Mouse (Mus musculus): ENCODE results near the gene Fam160b1. TPM values are rescaled to one million over a fixed set of nuclear protein-coding genes. Genes with fewer than 3 reads are reported as not detected.

The Fam160b1 gene
- polyA plus RNA-seq, 1 experiment from 2014 or later = 15.7 TPM

DNA sequence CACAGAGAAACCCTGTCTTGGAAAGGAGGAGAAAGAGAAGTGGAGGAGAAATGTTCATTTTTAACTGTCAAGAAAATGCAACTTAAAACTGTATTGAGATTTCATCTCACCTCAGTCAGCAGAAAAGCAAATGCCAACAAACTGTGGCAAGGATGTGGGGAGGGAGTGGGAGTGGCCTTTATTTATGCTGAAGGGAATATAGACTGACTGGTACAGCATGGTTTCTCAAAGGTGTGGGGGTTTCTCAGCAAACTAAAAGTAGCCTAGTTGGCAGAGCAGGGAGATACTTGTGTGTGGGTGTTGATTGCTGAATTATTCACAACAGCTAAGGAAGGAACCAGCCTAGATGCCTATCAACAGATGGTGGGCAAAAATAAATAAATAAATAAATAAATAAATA lies 32.8 kb upstream of the Fam160b1 start:
- H3K4me1 ChIP-seq = no peaks in the 10 kb centered on the region

GRCm38 (mm10) chr19:57328269-57328668 lies 32.2 kb upstream of the Fam160b1 start:
- Histone ChIP-seq H3K4me1 (no peaks in the 10 kb centered on the region), H3K4me2 (no peak overlapping the region), H3K27me3 (peaks cover 4% of the 10 kb centered on the region; the same call in 1 of the 2 replicates), H3K36me3 (replicated peaks) (no peaks in the 10 kb centered on the region), H3K4me3 (replicated peaks) (no peak overlapping the region), H3K27ac (no peak overlapping the region), H3K9me3 (no peaks in the 10 kb centered on the region), H3K9ac (no peak overlapping the region)
- 98% methylated on average over 7 of the region's 7 CpGs for WGBS
- no peak for ATAC-seq (ENCODE audit: low FRiP score)

More for the DNA sequence above, 32.8 kb upstream of the Fam160b1 start:
- H3K9ac ChIP-seq = no peak overlapping the region
- H3K27ac ChIP-seq = no peak overlapping the region
- H3K36me3 ChIP-seq (replicated peaks) = no peaks in the 10 kb centered on the region
- no peaks in the 10 kb centered on the region; the same call in 1 of the 2 replicates for H3K27me3 ChIP-seq
- no peak overlapping the region for H3K4me3 ChIP-seq (replicated peaks)
- no peaks in the 10 kb centered on the region for H3K9me3 ChIP-seq
- no peak overlapping the region for H3K4me2 ChIP-seq
- ATAC-seq (ENCODE audit: low FRiP score) = no peak

DNA sequence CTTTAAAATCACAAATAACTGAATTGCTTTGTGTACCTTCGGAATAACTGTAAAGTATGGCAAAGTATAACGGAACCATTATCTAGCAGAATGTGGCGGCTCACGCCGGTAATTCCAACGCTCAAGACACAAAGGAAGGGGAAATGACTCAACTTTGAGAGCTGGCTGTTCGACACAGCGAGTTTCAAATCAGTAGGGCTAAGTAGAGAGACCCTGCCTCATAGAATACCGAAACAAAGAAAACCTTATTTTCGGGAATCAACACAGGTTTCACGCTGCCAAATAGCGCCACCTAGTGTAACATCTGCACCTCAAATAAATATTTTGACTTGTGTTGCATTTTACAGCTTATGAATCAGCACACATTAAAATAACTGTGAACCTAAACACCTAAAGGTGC lies 31.7 kb upstream of the Fam160b1 start:
- Histone ChIP-seq H3K36me3 (replicated peaks) (no peaks in the 10 kb centered on the region), H3K27ac (no peak overlapping the region), H3K4me2 (no peak overlapping the region), H3K27me3 (peaks cover 7% of the 10 kb centered on the region; the same call in 1 of the 2 replicates), H3K4me1 (no peaks in the 10 kb centered on the region), H3K9ac (no peak overlapping the region), H3K9me3 (no peaks in the 10 kb centered on the region), H3K4me3 (replicated peaks) (no peak overlapping the region)
- 58% methylated on average over 12 of the region's 12 CpGs for WGBS
- no peak for ATAC-seq (ENCODE audit: low FRiP score)

DNA sequence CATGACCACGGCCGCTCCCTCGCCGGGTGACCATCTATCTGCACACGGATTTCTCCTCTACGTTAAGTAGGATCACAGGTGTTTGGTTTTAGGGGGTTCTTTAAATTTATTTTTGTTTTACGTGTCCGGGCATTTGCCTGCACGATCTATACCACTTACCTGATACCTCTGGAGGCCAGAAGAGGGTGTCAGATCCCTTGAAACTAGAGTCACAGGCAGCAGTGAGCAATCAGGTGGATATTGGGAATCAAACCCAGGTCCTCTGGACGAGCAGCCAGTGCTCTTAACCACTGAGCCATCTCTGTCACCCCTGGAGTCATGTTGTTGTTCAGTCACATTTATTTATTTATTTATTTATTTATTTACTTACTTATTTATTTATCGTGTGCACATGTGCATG lies 30.2 kb upstream of the Fam160b1 start:
- H3K36me3 ChIP-seq (replicated peaks) = no peaks in the 10 kb centered on the region
- 84% methylated on average over 11 of the region's 11 CpGs for WGBS
- 0 out of 2 replicates have a peak, but pooled peaks cover 3% of the 10 kb centered on the region for H3K4me1 ChIP-seq

GRCm38 (mm10) chr19:57331237-57331636 lies 29.2 kb upstream of the Fam160b1 start:
- no peak overlapping the region for H3K9ac ChIP-seq
- no peak overlapping the region for H3K27ac ChIP-seq
- H3K4me3 ChIP-seq (replicated peaks) = no peak overlapping the region
- 0 out of 2 replicates have a peak, but pooled peaks cover 3% of the 10 kb centered on the region for H3K4me1 ChIP-seq
- 86% methylated on average over 6 of the region's 6 CpGs for WGBS
- ATAC-seq (ENCODE audit: low FRiP score) = no peak
- peaks cover 23% of the 10 kb centered on the region; the same call in 1 of the 2 replicates for H3K27me3 ChIP-seq
- H3K4me2 ChIP-seq = no peak overlapping the region
- H3K36me3 ChIP-seq (replicated peaks) = no peaks in the 10 kb centered on the region
- no peaks in the 10 kb centered on the region for H3K9me3 ChIP-seq

More for the DNA sequence above, 30.2 kb upstream of the Fam160b1 start:
- Histone ChIP-seq H3K9me3 (no peaks in the 10 kb centered on the region), H3K4me3 (replicated peaks) (no peak overlapping the region), H3K9ac (no peak overlapping the region), H3K27me3 (0 out of 2 replicates have a peak, but pooled peaks cover 19% of the 10 kb centered on the region), H3K4me2 (no peak overlapping the region), H3K27ac (no peak overlapping the region)
- ATAC-seq (ENCODE audit: low FRiP score) = no peak

GRCm38 (mm10) chr19:57333356-57333755 lies 27.1 kb upstream of the Fam160b1 start:
- no peak for ATAC-seq (ENCODE audit: low FRiP score)
- Histone ChIP-seq H3K27ac (no peak overlapping the region), H3K9me3 (no peaks in the 10 kb centered on the region), H3K4me1 (0 out of 2 replicates have a peak, but pooled peaks cover 3% of the 10 kb centered on the region), H3K36me3 (replicated peaks) (no peaks in the 10 kb centered on the region), H3K9ac (no peak overlapping the region), H3K4me2 (no peak overlapping the region), H3K27me3 (peaks cover 23% of the 10 kb centered on the region; the same call in 1 of the 2 replicates), H3K4me3 (replicated peaks) (no peak overlapping the region)
- WGBS = 85% methylated on average over 4 of the region's 4 CpGs

GRCm38 (mm10) chr19:57335135-57335534 lies 25.3 kb upstream of the Fam160b1 start:
- Histone ChIP-seq H3K4me1 (0 out of 2 replicates have a peak, but pooled peaks cover 3% of the 10 kb centered on the region), H3K4me2 (no peak overlapping the region), H3K27ac (no peak overlapping the region), H3K9ac (no peak overlapping the region), H3K27me3 (peaks cover 23% of the 10 kb centered on the region; the same call in 1 of the 2 replicates), H3K9me3 (no peaks in the 10 kb centered on the region), H3K4me3 (replicated peaks) (no peak overlapping the region), H3K36me3 (replicated peaks) (no peaks in the 10 kb centered on the region)
- 36% methylated on average over 8 of the region's 8 CpGs for WGBS
- ATAC-seq (ENCODE audit: low FRiP score) = no peak

DNA sequence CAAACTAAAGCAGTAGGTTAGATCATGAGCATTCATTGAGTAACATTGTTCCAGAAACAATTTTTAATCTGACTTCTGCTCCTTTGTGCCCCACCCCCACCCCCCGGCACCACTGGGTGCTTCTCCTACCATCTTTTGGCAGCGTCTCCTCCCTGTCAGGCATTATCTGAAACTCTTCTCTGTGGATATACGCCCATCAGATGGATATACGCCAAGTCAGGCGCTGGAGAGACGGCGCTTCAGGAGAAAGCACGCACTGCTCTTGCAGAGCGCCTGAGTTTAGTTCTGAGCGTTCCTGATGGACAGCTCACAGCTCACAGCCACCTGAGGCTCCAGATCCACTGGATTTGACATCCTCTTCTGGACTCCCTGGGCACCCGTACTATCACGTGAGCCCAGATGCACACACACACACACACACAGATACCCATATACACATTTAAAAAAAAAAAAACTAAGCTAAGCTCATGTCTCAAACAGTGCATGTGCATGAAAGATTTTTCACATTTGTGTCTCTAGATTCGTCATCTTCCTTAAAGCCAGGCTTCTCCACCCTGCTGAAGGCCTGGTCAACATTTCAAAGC lies 21.1 kb upstream of the Fam160b1 start:
- H3K27ac ChIP-seq = no peak overlapping the region
- no peak for ATAC-seq (ENCODE audit: low FRiP score)
- H3K36me3 ChIP-seq (replicated peaks) = no peaks in the 10 kb centered on the region
- 0 out of 2 replicates have a peak, but pooled peaks cover 3% of the 10 kb centered on the region for H3K4me1 ChIP-seq
- no peak overlapping the region for H3K4me2 ChIP-seq
- 89% methylated on average over 13 of the region's 13 CpGs for WGBS
- no peak overlapping the region for H3K9ac ChIP-seq
- no peaks in the 10 kb centered on the region for H3K9me3 ChIP-seq
- peaks cover 11% of the 10 kb centered on the region; the same call in 1 of the 2 replicates for H3K27me3 ChIP-seq
- no peak overlapping the region for H3K4me3 ChIP-seq (replicated peaks)

DNA sequence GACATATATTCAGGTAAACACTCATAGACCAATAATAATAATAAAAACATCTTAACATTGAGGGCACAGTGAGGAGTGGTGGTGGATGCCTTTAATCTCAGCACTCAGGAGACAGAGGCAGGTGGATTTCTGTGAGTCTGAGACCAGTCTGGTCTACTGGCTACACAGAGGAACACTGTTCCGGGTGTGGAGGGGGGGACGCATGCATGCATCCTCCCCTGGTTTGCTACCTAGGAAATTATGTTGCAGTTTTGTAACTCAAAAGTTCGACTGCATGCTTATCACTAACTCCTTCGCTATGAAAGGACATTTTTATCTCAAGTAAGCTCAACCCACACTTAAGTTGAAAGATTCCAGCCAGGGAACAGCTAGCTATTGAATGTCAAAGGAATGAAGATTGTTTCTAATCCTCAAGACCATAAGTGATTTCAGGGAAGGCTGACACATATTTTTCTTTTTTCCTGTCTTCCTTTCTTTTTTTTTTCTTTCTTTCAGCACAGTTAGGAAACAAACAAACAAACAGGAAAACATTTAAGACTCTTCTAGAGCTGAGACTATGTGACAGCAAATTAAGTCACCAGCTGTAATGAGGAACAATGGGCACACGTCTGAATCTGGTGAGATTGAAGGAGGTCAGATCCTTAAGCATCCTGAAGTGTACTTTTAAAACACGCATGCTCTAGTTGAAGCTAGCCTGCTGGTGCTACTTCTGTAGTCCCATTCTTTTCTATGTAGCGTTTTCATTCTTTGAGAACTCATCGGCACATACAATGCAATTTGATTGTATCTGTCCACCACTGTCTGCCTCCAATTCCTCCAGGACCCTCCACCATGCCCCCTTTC lies 19.4 kb upstream of the Fam160b1 start:
- ATAC-seq (ENCODE audit: low FRiP score) = no peak
- Histone ChIP-seq H3K4me3 (replicated peaks) (no peak overlapping the region), H3K4me1 (no peaks in the 10 kb centered on the region), H3K9me3 (peaks cover 2% of the 10 kb centered on the region), H3K4me2 (no peak overlapping the region), H3K27me3 (no peaks in the 10 kb centered on the region), H3K27ac (no peak overlapping the region), H3K9ac (no peak overlapping the region), H3K36me3 (replicated peaks) (no peaks in the 10 kb centered on the region)
- WGBS = 76% methylated on average over 8 of the region's 8 CpGs

DNA sequence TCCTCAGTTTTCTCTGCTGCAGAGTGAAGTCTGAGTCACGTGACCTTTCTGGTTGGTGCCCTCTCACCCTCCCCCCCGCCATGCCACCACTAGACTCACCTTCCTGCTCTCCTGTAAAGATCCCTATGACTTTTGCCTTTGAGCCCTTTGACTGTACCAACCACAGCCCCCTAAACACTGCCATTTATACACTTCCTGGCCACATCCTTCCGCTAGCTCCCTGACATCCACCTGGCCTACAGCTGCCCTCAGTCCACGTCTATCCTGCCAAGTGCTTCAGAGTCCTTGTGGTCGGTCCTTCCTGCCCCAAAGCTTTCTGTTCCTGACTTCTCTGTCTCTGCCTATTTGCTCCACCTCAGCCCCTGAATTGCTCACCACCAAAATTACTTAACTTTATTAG lies 16.6 kb upstream of the Fam160b1 start:
- H3K27me3 ChIP-seq = no peaks in the 10 kb centered on the region
- H3K27ac ChIP-seq = no peak overlapping the region
- H3K4me3 ChIP-seq (replicated peaks) = no peak overlapping the region
- H3K9me3 ChIP-seq = peaks cover 9% of the 10 kb centered on the region
- no peak overlapping the region for H3K9ac ChIP-seq
- H3K4me2 ChIP-seq = no peak overlapping the region
- 85% methylated on average over 5 of the region's 5 CpGs for WGBS
- H3K36me3 ChIP-seq (replicated peaks) = no peaks in the 10 kb centered on the region
- H3K4me1 ChIP-seq = no peaks in the 10 kb centered on the region
- no peak for ATAC-seq (ENCODE audit: low FRiP score)

- Histone ChIP-seq H3K27ac (no peak overlapping the region), H3K4me1 (no peaks in the 10 kb centered on the region), H3K4me2 (no peak overlapping the region), H3K9me3 (peaks cover 9% of the 10 kb centered on the region), H3K9ac (no peak overlapping the region), H3K27me3 (no peaks in the 10 kb centered on the region), H3K4me3 (replicated peaks) (no peak overlapping the region), H3K36me3 (replicated peaks) (no peaks in the 10 kb centered on the region)
- 75% methylated on average over 1 of the region's 1 CpGs for WGBS
- ATAC-seq (ENCODE audit: low FRiP score) = no peak
Measured at GRCm38 (mm10) chr19:57344678-57345077, 15.8 kb upstream of the Fam160b1 start.

GRCm38 (mm10) chr19:57349096-57349495 lies 11.4 kb upstream of the Fam160b1 start:
- Histone ChIP-seq H3K4me3 (replicated peaks) (no peak overlapping the region), H3K9ac (no peak overlapping the region), H3K4me2 (no peak overlapping the region), H3K4me1 (no peaks in the 10 kb centered on the region), H3K27ac (no peak overlapping the region), H3K27me3 (no peaks in the 10 kb centered on the region), H3K9me3 (peaks cover 9% of the 10 kb centered on the region), H3K36me3 (replicated peaks) (no peaks in the 10 kb centered on the region)
- ATAC-seq (ENCODE audit: low FRiP score) = no peak

Measured in forebrain, embryonic 12.5 days (tissue).